Mouse (Mus musculus) MEL (cell line): Measurements from ENCODE around the gene Stat1. TPM values are rescaled to one million over a fixed set of nuclear protein-coding genes. Genes with fewer than 3 reads are reported as not detected.

Source experiments
- DNase-seq: peaks from one replicate; pipeline ENCODE4 v3.0.0; 2011; ENCODE audit warnings: low read depth, low spot score
- H3K27ac ChIP-seq: 2 replicates; pipeline ENCODE4 v1.5.1; 2012; ENCODE audit warnings: low read depth, mild to moderate bottlenecking, control low read depth, low read length, moderate library complexity; ENCODE audit not compliant: control insufficient read depth
- H3K27me3 ChIP-seq, 2 experiments: fragments of 150-350 bp in 1 of 2; sonication (generic) in 1 of 2; 2 replicates each; pipeline ENCODE4 v1.6.1; 2012; ENCODE audit warnings: low read length in 2 of 2, mild to moderate bottlenecking in 2 of 2, improper control_type of control experiment in 1 of 2, moderate library complexity in 1 of 2; ENCODE audit not compliant: insufficient read depth in 2 of 2, control insufficient read depth in 1 of 2
- H3K36me3 ChIP-seq, 2 experiments: 2 replicates each; pipeline ENCODE4 v1.6.1; 2012 to 2014; ENCODE audit warnings: low read length in 2 of 2, improper control_type of control experiment in 1 of 2, inconsistent platforms in 1 of 2, mild to moderate bottlenecking in 1 of 2; ENCODE audit not compliant: insufficient read depth in 2 of 2, control insufficient read depth in 1 of 2
- H3K4me1 ChIP-seq, 2 experiments: fragments of 150-350 bp in 1 of 2; sonication (generic) in 1 of 2; 2 replicates each; pipeline ENCODE4 v1.6.1; 2012; ENCODE audit warnings: low read length in 2 of 2, improper control_type of control experiment in 1 of 2, mild to moderate bottlenecking in 1 of 2; ENCODE audit not compliant: insufficient read depth in 2 of 2, control insufficient read depth in 1 of 2
- H3K4me3 ChIP-seq, 2 experiments: fragments of 150-350 bp in 1 of 2; sonication (generic) in 1 of 2; 2 replicates each; pipeline ENCODE4 v1.5.1; 2012; ENCODE audit warnings: low read depth in 2 of 2, low read length in 2 of 2, mild to moderate bottlenecking in 2 of 2, moderate library complexity in 2 of 2, control low read depth in 1 of 2, improper control_type of control experiment in 1 of 2; ENCODE audit not compliant: control insufficient read depth in 1 of 2, insufficient read depth in 1 of 2
- H3K79me2 ChIP-seq: 2 replicates; pipeline ENCODE4 v1.6.1; 2012; ENCODE audit warnings: mild to moderate bottlenecking, low read length, moderate library complexity; ENCODE audit not compliant: control insufficient read depth, poor library complexity, insufficient read depth
- H3K9ac ChIP-seq: 2 replicates; pipeline ENCODE4 v1.6.1; 2012; ENCODE audit warnings: low read depth, mild to moderate bottlenecking, control low read depth, low read length, moderate library complexity; ENCODE audit not compliant: control insufficient read depth, poor library complexity, severe bottlenecking
- H3K9me3 ChIP-seq: fragments of 150-350 bp; sonication (generic); replicated peaks from 2 replicates; pipeline ENCODE4 v1.6.1; 2012; ENCODE audit warnings: mild to moderate bottlenecking, low read length, improper control_type of control experiment, moderate library complexity; ENCODE audit not compliant: insufficient read depth
- CHD1 ChIP-seq: IDR thresholded peaks from 2 replicates; pipeline ENCODE4 v1.6.1; 2012; ENCODE audit warnings: low read depth, mild to moderate bottlenecking, inconsistent platforms, low read length, improper control_type of control experiment
- CTCF ChIP-seq, 3 experiments: IDR thresholded peaks in 2 of 3; conservative IDR thresholded peaks in 1 of 3; 2 replicates each; pipeline ENCODE4 v1.5.1; 2011 to 2012; ENCODE audit warnings: low read length in 3 of 3, low read depth in 2 of 3, mild to moderate bottlenecking in 2 of 3, improper control_type of control experiment in 1 of 3, inconsistent platforms in 1 of 3, mixed read lengths in 1 of 3, moderate library complexity in 1 of 3; ENCODE audit not compliant: control insufficient read depth in 1 of 3, insufficient read depth in 1 of 3, poor library complexity in 1 of 3, severe bottlenecking in 1 of 3
- E2F4 ChIP-seq: IDR thresholded peaks from 2 replicates; pipeline ENCODE4 v1.6.1; 2011; ENCODE audit warnings: low read depth, low read length, improper control_type of control experiment, borderline replicate concordance
- GABPA ChIP-seq: IDR thresholded peaks from 2 replicates; pipeline ENCODE4 v1.6.1; 2012; ENCODE audit warnings: low read depth, mild to moderate bottlenecking, inconsistent platforms, low read length, improper control_type of control experiment, moderate library complexity
- GATA1 ChIP-seq: IDR thresholded peaks from 2 replicates; pipeline ENCODE4 v1.6.1; 2011; ENCODE audit warnings: low read depth, low read length, improper control_type of control experiment
- MAFK ChIP-seq: IDR thresholded peaks from 2 replicates; pipeline ENCODE4 v1.6.1; 2011; ENCODE audit warnings: low read depth, mild to moderate bottlenecking, low read length, improper control_type of control experiment, borderline replicate concordance
- MAX ChIP-seq: IDR thresholded peaks from 2 replicates; pipeline ENCODE4 v1.6.1; 2011; ENCODE audit warnings: low read length, improper control_type of control experiment
- MAZ ChIP-seq: IDR thresholded peaks from 2 replicates; pipeline ENCODE4 v1.6.1; 2012; ENCODE audit warnings: low read depth, mild to moderate bottlenecking, inconsistent platforms, low read length, improper control_type of control experiment
- MEF2A ChIP-seq: IDR thresholded peaks from 2 replicates; pipeline ENCODE4 v1.6.1; 2014; ENCODE audit warnings: low read depth, mild to moderate bottlenecking, inconsistent platforms, low read length, improper control_type of control experiment; ENCODE audit not compliant: poor library complexity, insufficient replicate concordance, severe bottlenecking; ENCODE audit errors: extremely low read depth
- MYC ChIP-seq: IDR thresholded peaks from 2 replicates; pipeline ENCODE4 v1.6.1; 2011; ENCODE audit warnings: low read depth, mild to moderate bottlenecking, low read length, improper control_type of control experiment, moderate library complexity
- NELFE ChIP-seq: IDR thresholded peaks from 2 replicates; pipeline ENCODE4 v1.6.1; 2011; ENCODE audit warnings: low read depth, low read length, improper control_type of control experiment
- POLR2A ChIP-seq, 2 experiments: IDR thresholded peaks; 2 replicates each; pipeline ENCODE4 v1.6.1; 2011 to 2012; ENCODE audit warnings: low read length in 2 of 2, mild to moderate bottlenecking in 2 of 2, control low read depth in 1 of 2, improper control_type of control experiment in 1 of 2, low read depth in 1 of 2, moderate library complexity in 1 of 2; ENCODE audit not compliant: control insufficient read depth in 1 of 2, insufficient read depth in 1 of 2, poor library complexity in 1 of 2
- POLR2AphosphoS2 ChIP-seq: IDR thresholded peaks from 2 replicates; pipeline ENCODE4 v1.6.1; 2011; ENCODE audit warnings: low read length, improper control_type of control experiment
- TBP ChIP-seq: IDR thresholded peaks from 2 replicates; pipeline ENCODE4 v1.8.0; 2011; ENCODE audit warnings: low read depth, low read length, improper control_type of control experiment
- TCF12 ChIP-seq: IDR thresholded peaks from 2 replicates; pipeline ENCODE4 v1.6.1; 2014; ENCODE audit warnings: low read depth, mild to moderate bottlenecking, inconsistent platforms, low read length, improper control_type of control experiment, moderate library complexity
- UBTF ChIP-seq: IDR thresholded peaks from 2 replicates; pipeline ENCODE4 v1.6.1; 2012; ENCODE audit warnings: low read depth, mild to moderate bottlenecking, inconsistent platforms, low read length, improper control_type of control experiment, moderate library complexity, borderline replicate concordance; ENCODE audit not compliant: insufficient read depth
- USF2 ChIP-seq, 2 experiments: IDR thresholded peaks; 2 replicates each; pipeline ENCODE4 v1.6.1; 2011 to 2012; ENCODE audit warnings: improper control_type of control experiment in 2 of 2, low read length in 2 of 2, borderline replicate concordance in 1 of 2, inconsistent platforms in 1 of 2, low read depth in 1 of 2, mild to moderate bottlenecking in 1 of 2; ENCODE audit not compliant: insufficient read depth in 1 of 2
- ZNF384 ChIP-seq: IDR thresholded peaks from 2 replicates; pipeline ENCODE4 v1.6.1; 2012; ENCODE audit warnings: low read depth, mild to moderate bottlenecking, inconsistent platforms, low read length, improper control_type of control experiment
- polyA plus RNA-seq, 2 experiments: library from polyadenylated mRNA; stranded (reverse) in 1 of 2; unstranded in 1 of 2; fragments of >175 nt in 1 of 2; fragments of >200 nt in 1 of 2; gene quantifications; 2 replicates each; pipeline versions ENCODE4 v1.2.1 to v1.2.4; 2012; ENCODE audit warnings: low replicate concordance in 2 of 2, low read depth in 1 of 2; ENCODE audit not compliant: insufficient read length in 2 of 2, insufficient read depth in 1 of 2, missing spikeins in 1 of 2
- total RNA-seq: library from RNA; depleted of rRNA; stranded (reverse); fragments of 300-350 nt; gene quantifications from 2 replicates; pipeline ENCODE4 v1.2.3, GENCODE M21; 2012

Stat1 gene
- total and polyA plus RNA-seq, 3 experiments, result 9.7 to 44.0 (median 10.9) TPM

GRCm38 (mm10) chr1:52140534-52140933, 21.3 kb downstream of the Stat1 start:
- Histone ChIP-seq H3K27ac (no peak overlapping the region), H3K4me1 (no peaks in the 10 kb centered on the region), H3K79me2 (no peaks in the 10 kb centered on the region), H3K4me3 (no peak overlapping the region), H3K27me3 (no peaks in the 10 kb centered on the region), H3K36me3 (no peaks in the 10 kb centered on the region; a peak in 1 of 4 replicates), H3K9me3 (no peaks in the 10 kb centered on the region), H3K9ac (no peak overlapping the region)
- no peak for DNase-seq
- no peak for TF ChIP-seq MEF2A
- no peak for TF ChIP-seq E2F4
- no peak for TF ChIP-seq TBP
- no peak for TF ChIP-seq POLR2A (IDR thresholded peaks at IDR 0.05; ENCODE audit: control insufficient read depth in 1 of 2, insufficient read depth in 1 of 2, low read depth in 1 of 2, low read length in 2 of 2, poor library complexity in 1 of 2)
- no peak for TF ChIP-seq ZNF384
- TF ChIP-seq MAX, result no peak
- TF ChIP-seq USF2 (IDR thresholded peaks at IDR 0.05; ENCODE audit: borderline replicate concordance in 1 of 2, insufficient read depth in 1 of 2, low read depth in 1 of 2, low read length in 2 of 2), result no peak
- no peak for TF ChIP-seq CHD1
- TF ChIP-seq MAZ, result no peak
- TF ChIP-seq TCF12, result no peak
- TF ChIP-seq MAFK, result no peak

GRCm38 (mm10) chr1:52141482-52141881, 22.2 kb downstream of the Stat1 start:
- no peak overlapping the region for H3K4me3 ChIP-seq
- H3K9me3 ChIP-seq, result no peaks in the 10 kb centered on the region
- no peak overlapping the region for H3K27ac ChIP-seq
- H3K36me3 ChIP-seq, result no peaks in the 10 kb centered on the region; a peak in 1 of 4 replicates
- no peaks in the 10 kb centered on the region for H3K79me2 ChIP-seq
- TF ChIP-seq UBTF (no peak), POLR2AphosphoS2 (no peak), CTCF (IDR thresholded peaks at IDR 0.05 in 2 of 3, conservative IDR thresholded peaks at IDR 0.05 in 1 of 3; ENCODE audit: control insufficient read depth in 1 of 3, insufficient read depth in 1 of 3, low read depth in 2 of 3, low read length in 3 of 3, poor library complexity in 1 of 3, severe bottlenecking in 1 of 3) (no peak), MYC (no peak), USF2 (IDR thresholded peaks at IDR 0.05; ENCODE audit: borderline replicate concordance in 1 of 2, insufficient read depth in 1 of 2, low read depth in 1 of 2, low read length in 2 of 2) (no peak), NELFE (no peak), GABPA (no peak), GATA1 (no peak)
- no peak overlapping the region for H3K9ac ChIP-seq
- H3K4me1 ChIP-seq, result no peaks in the 10 kb centered on the region
- no peak for DNase-seq
- H3K27me3 ChIP-seq, result no peaks in the 10 kb centered on the region
